In genomic region chr16:18347931-18348600, GRCm38 (mm10) we compare ENCODE assay signal across 8 mouse cellular contexts. TPM values are rescaled to one million over a fixed set of nuclear protein-coding genes. Genes with fewer than 3 reads are reported as not detected.
DNase-seq lines count a peak whose midpoint lies in the region; ATAC-seq and TF ChIP-seq lines count a peak whose summit lies in the region.

Gene Tango2, minus strand, starts transcription at chr16:18348103.
Gene Arvcf, plus strand, starts transcription at chr16:18348182.

- TF ChIP-seq CTCF in testis, adult 2 months (IDR thresholded peaks at IDR 0.05; ENCODE audit: control insufficient read depth, insufficient read depth, insufficient replicate concordance, low read depth, low read length), result no peak

- H3K27me3 ChIP-seq in forebrain, embryonic 14.5 days (replicated peaks; ENCODE audit: control insufficient read depth, insufficient read depth, low read length), result no peaks in the 10 kb centered on the region
- H3K27me3 ChIP-seq in liver, embryonic 16.5 days (ENCODE audit: control insufficient read depth, insufficient read depth, low read depth, low read length), result peaks cover 55% of the 10 kb centered on the region
- no peaks in the 10 kb centered on the region for H3K27me3 ChIP-seq in neural tube, embryonic 13.5 days
- H3K27me3 ChIP-seq in testis, adult 2 months (ENCODE audit: control insufficient read depth, insufficient read depth, low read length), result no peaks in the 10 kb centered on the region

- H3K27ac ChIP-seq in forebrain, embryonic 14.5 days (ENCODE audit: low read depth, low read length), result no peak within 1 kb of the TSS; the same call in 1 of the 2 replicates
- no peak within 1 kb of the TSS for H3K27ac ChIP-seq in liver, embryonic 16.5 days (ENCODE audit: low read length)
- H3K27ac ChIP-seq in neural tube, embryonic 13.5 days (replicated peaks), result peak within 1 kb of the TSS; percentile 75
- H3K27ac ChIP-seq in testis, adult 2 months (ENCODE audit: control insufficient read depth, insufficient read depth, low read depth, low read length), result no peak within 1 kb of the TSS

- H3K4me3 ChIP-seq in forebrain, embryonic 14.5 days (ENCODE audit: low read depth, low read length), result peak within 1 kb of the TSS; percentile 89
- peak within 1 kb of the TSS; percentile 62 for H3K4me3 ChIP-seq in liver, embryonic 16.5 days (ENCODE audit: low read depth, low read length)
- peak within 1 kb of the TSS; percentile 85 for H3K4me3 ChIP-seq in neural tube, embryonic 13.5 days
- peak within 1 kb of the TSS; percentile 88 for H3K4me3 ChIP-seq in testis, adult 2 months (ENCODE audit: control insufficient read depth, low read depth, low read length)

- H3K36me3 ChIP-seq in forebrain, embryonic 14.5 days (ENCODE audit: control insufficient read depth, insufficient read depth, low read length), result no peaks in the 10 kb centered on the region
- H3K36me3 ChIP-seq in liver, embryonic 16.5 days (ENCODE audit: control insufficient read depth, insufficient read depth), result no peaks in the 10 kb centered on the region
- H3K36me3 ChIP-seq in neural tube, embryonic 13.5 days, result 0 out of 2 replicates have a peak, but pooled peaks cover 3% of the 10 kb centered on the region
- H3K36me3 ChIP-seq in testis, adult 2 months (ENCODE audit: control insufficient read depth, insufficient read depth, low read length), result no peaks in the 10 kb centered on the region

- peak; percentile 82 for ATAC-seq in cerebellum, adult (ENCODE audit: insufficient number of reproducible peaks, low FRiP score, low TSS enrichment)
- peak; percentile 85 for ATAC-seq in forebrain, embryonic 14.5 days
- ATAC-seq in liver, embryonic 16.5 days (ENCODE audit: low read depth), result peak; percentile 56
- peak; percentile 89 for ATAC-seq in neural tube, embryonic 13.5 days (ENCODE audit: low read depth)

- no peaks in the 10 kb centered on the region for H3K9me3 ChIP-seq in forebrain, embryonic 14.5 days (replicated peaks; ENCODE audit: control insufficient read depth, low read length)
- no peaks in the 10 kb centered on the region for H3K9me3 ChIP-seq in liver, embryonic 16.5 days (replicated peaks; ENCODE audit: control insufficient read depth, low read length)
- no peaks in the 10 kb centered on the region for H3K9me3 ChIP-seq in neural tube, embryonic 13.5 days

- under 1% methylated on average over 44 of the region's 44 CpGs for WGBS in forebrain, embryonic 14.5 days
- under 1% methylated on average over 44 of the region's 44 CpGs for WGBS in large intestine, adult 2 months
- WGBS in liver, embryonic 16.5 days (ENCODE audit: insufficient replicate concordance), result under 1% methylated on average over 44 of the region's 44 CpGs
- under 1% methylated on average over 44 of the region's 44 CpGs for WGBS in neural tube, embryonic 13.5 days

- H3K4me2 ChIP-seq in forebrain, embryonic 14.5 days (ENCODE audit: low read length), result peak within 1 kb of the TSS; percentile 79
- H3K4me2 ChIP-seq in liver, embryonic 16.5 days (ENCODE audit: low read depth, low read length), result peak within 1 kb of the TSS; percentile 56
- peak within 1 kb of the TSS; percentile 59 for H3K4me2 ChIP-seq in neural tube, embryonic 13.5 days

- TF ChIP-seq POLR2A in testis, adult 2 months (IDR thresholded peaks at IDR 0.05; ENCODE audit: control insufficient read depth, low read depth, low read length), result peak; percentile 48

- H3K9ac ChIP-seq in forebrain, embryonic 14.5 days (ENCODE audit: low read length), result peak within 1 kb of the TSS; percentile 83
- peak within 1 kb of the TSS; percentile 36 for H3K9ac ChIP-seq in liver, embryonic 16.5 days (ENCODE audit: low read depth, low read length)
- peak within 1 kb of the TSS; percentile 93 for H3K9ac ChIP-seq in neural tube, embryonic 13.5 days

- intact Hi-C loops in heart, postnatal 10 days (cut with DNase I), result loop anchor here (2.0 to 5.0 kb wide), 2 partner anchors 37 to 79 kb away; partner anchors contain the start of genes Comt and Txnrd2

- peak; percentile 63 for DNase-seq in CD4-positive helper T cell, adult 2 months (ENCODE audit: low read depth, low spot score)
- DNase-seq in forebrain, embryonic 14.5 days (ENCODE audit: low spot score), result peak; percentile 96
- DNase-seq in heart, postnatal 10 days, result peak; percentile 92 to 93
- peak; percentile 86 for DNase-seq in large intestine, adult 2 months (ENCODE audit: low read depth, low spot score)

- H3K4me1 ChIP-seq in forebrain, embryonic 14.5 days (ENCODE audit: control insufficient read depth, insufficient read depth, low read length), result peaks cover 21% of the 10 kb centered on the region
- H3K4me1 ChIP-seq in liver, embryonic 16.5 days (ENCODE audit: control insufficient read depth, low read depth, low read length), result peaks cover 33% of the 10 kb centered on the region
- peaks cover 65% of the 10 kb centered on the region for H3K4me1 ChIP-seq in neural tube, embryonic 13.5 days (replicated peaks)
- peaks cover 13% of the 10 kb centered on the region for H3K4me1 ChIP-seq in testis, adult 2 months (ENCODE audit: control insufficient read depth, insufficient read depth, low read length)

RNA-seq across cellular contexts. Expression of gene Tango2, which starts in this region (rescaled TPM):
- 78.7 and 81.3 TPM in 2 replicates for polyA plus RNA-seq in forebrain, embryonic 14.5 days (2014; fragmentation: Nextera tagmentation; extraction: Ambion mirVana)
- 10 to 100 TPM; 62.7 to 65.3 TPM for total RNA-seq in heart, postnatal 10 days (2021)
- 75.6 and 80.1 TPM in 2 replicates for polyA plus RNA-seq in large intestine, adult 2 months (2012; rRNA removed)
- polyA plus RNA-seq in liver, embryonic 16.5 days (2015; fragmentation: Nextera tagmentation; extraction: Ambion mirVana), result 52.1 and 54.7 TPM in 2 replicates
- polyA plus RNA-seq in neural tube, embryonic 13.5 days (2015; fragmentation: Nextera tagmentation; extraction: Ambion mirVana), result 74.0 and 79.5 TPM in 2 replicates
- polyA plus RNA-seq in testis, adult 2 months (2012; rRNA removed), result 10.9 and 11.6 TPM in 2 replicates

RNA-seq across cellular contexts. Expression of gene Arvcf, which starts in this region (rescaled TPM):
- polyA plus RNA-seq in forebrain, embryonic 14.5 days (2014; fragmentation: Nextera tagmentation; extraction: Ambion mirVana), result 46.8 and 47.8 TPM in 2 replicates
- total RNA-seq in heart, postnatal 10 days (2021), result 10 to 100 TPM; 25.0 to 33.6 TPM
- 11.4 and 11.6 TPM in 2 replicates for polyA plus RNA-seq in large intestine, adult 2 months (2012; rRNA removed)
- polyA plus RNA-seq in liver, embryonic 16.5 days (2015; fragmentation: Nextera tagmentation; extraction: Ambion mirVana), result 8.3 and 8.6 TPM in 2 replicates
- polyA plus RNA-seq in neural tube, embryonic 13.5 days (2015; fragmentation: Nextera tagmentation; extraction: Ambion mirVana), result 85.2 and 93.6 TPM in 2 replicates
- polyA plus RNA-seq in testis, adult 2 months (2012; rRNA removed), result 7.8 and 10.9 TPM in 2 replicates

Comparison
In these comparisons a context has a peak if more than half of its experiments do, and no peak if none do; other contexts are left out.
1. H3K9ac ChIP-seq: peak in every context shown above with its lines; median percentile 93 in neural tube, embryonic 13.5 days; 83 in forebrain, embryonic 14.5 days; 36 in liver, embryonic 16.5 days.